In the genomic region with DNA sequence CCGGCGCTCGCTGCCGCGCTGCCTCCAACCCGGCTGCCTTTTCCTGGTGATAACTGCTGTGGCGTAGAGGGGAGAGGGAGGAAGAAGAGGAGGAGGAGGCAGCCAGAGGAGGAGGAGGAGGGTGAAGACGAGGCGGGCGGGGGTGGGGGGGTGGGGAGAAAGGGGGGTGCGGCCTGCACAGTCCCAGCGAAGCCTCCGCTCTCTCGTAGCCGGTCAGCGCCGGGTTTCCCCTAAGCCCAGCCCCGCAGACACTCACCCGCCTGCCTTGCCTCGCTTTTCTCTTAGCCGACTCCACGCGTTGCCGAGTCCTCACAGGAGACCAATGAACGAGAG, we compare ENCODE assay signal across 8 mouse cellular contexts. TPM values are rescaled to one million over a fixed set of nuclear protein-coding genes. Genes with fewer than 3 reads are reported as not detected.
DNase-seq lines count a peak whose midpoint lies in the region; ATAC-seq and TF ChIP-seq lines count a peak whose summit lies in the region.

No protein-coding gene starts in this region.

- peaks cover 5% of the 10 kb centered on the region for H3K4me1 ChIP-seq in lung, adult 2 months (ENCODE audit: control insufficient read depth, insufficient read depth, low read length)
- H3K4me1 ChIP-seq in embryonic facial prominence, embryonic 15.5 days = peaks cover 12% of the 10 kb centered on the region; the same call in 1 of the 2 replicates
- H3K4me1 ChIP-seq in limb, embryonic 12.5 days (replicated peaks) = peaks cover 13% of the 10 kb centered on the region
- peaks cover 9% of the 10 kb centered on the region; the same call in 1 of the 2 replicates for H3K4me1 ChIP-seq in neural tube, embryonic 14.5 days (ENCODE audit: control insufficient read depth, insufficient read depth, low read length)

- ATAC-seq in embryonic facial prominence, embryonic 15.5 days (ENCODE audit: insufficient number of reproducible peaks, low FRiP score, low TSS enrichment, low read depth) = peak; percentile 90
- ATAC-seq in limb, embryonic 12.5 days (ENCODE audit: insufficient number of reproducible peaks, insufficient read depth, low FRiP score, low TSS enrichment, low read depth) = peak; percentile 92
- ATAC-seq in neural tube, embryonic 14.5 days (ENCODE audit: low read depth) = peak; percentile 92

- peak overlapping the region; percentile 95 for H3K27ac ChIP-seq in embryonic facial prominence, embryonic 15.5 days (replicated peaks)
- peak overlapping the region; percentile 87 for H3K27ac ChIP-seq in limb, embryonic 12.5 days
- H3K27ac ChIP-seq in neural tube, embryonic 14.5 days (ENCODE audit: low read depth, low read length) = peak overlapping the region; percentile 86

- TF ChIP-seq POLR2A in lung, adult 2 months (IDR thresholded peaks at IDR 0.05; ENCODE audit: borderline replicate concordance, extremely low read depth, low read depth, low read length) = no peak

- peak overlapping the region; percentile 82 for H3K4me2 ChIP-seq in embryonic facial prominence, embryonic 15.5 days (replicated peaks)
- peak overlapping the region; percentile 89 for H3K4me2 ChIP-seq in limb, embryonic 12.5 days
- peak overlapping the region; percentile 80 for H3K4me2 ChIP-seq in neural tube, embryonic 14.5 days (ENCODE audit: low read depth, low read length)

- H3K27me3 ChIP-seq in embryonic facial prominence, embryonic 15.5 days = no peaks in the 10 kb centered on the region
- no peaks in the 10 kb centered on the region for H3K27me3 ChIP-seq in limb, embryonic 12.5 days
- no peaks in the 10 kb centered on the region for H3K27me3 ChIP-seq in neural tube, embryonic 14.5 days (ENCODE audit: control insufficient read depth, insufficient read depth, low read length)

- H3K4me3 ChIP-seq in lung, adult 2 months (replicated peaks; ENCODE audit: extremely low read depth, low read depth, low read length) = peak overlapping the region; percentile 97
- H3K4me3 ChIP-seq in embryonic facial prominence, embryonic 15.5 days (replicated peaks) = peak overlapping the region; percentile 64
- peak overlapping the region; percentile 78 for H3K4me3 ChIP-seq in limb, embryonic 12.5 days (replicated peaks)
- H3K4me3 ChIP-seq in neural tube, embryonic 14.5 days (ENCODE audit: low read depth, low read length) = peak overlapping the region; percentile 50

- WGBS in lung, adult 2 months = under 1% methylated on average over 22 of the region's 25 CpGs
- under 1% methylated on average over 23 of the region's 25 CpGs for WGBS in embryonic facial prominence, embryonic 15.5 days
- under 1% methylated on average over 22 of the region's 25 CpGs for WGBS in limb, embryonic 12.5 days
- WGBS in neural tube, embryonic 14.5 days = 0% methylated on average over 24 of the region's 25 CpGs

- no peaks in the 10 kb centered on the region for H3K36me3 ChIP-seq in embryonic facial prominence, embryonic 15.5 days
- H3K36me3 ChIP-seq in limb, embryonic 12.5 days = no peaks in the 10 kb centered on the region
- no peaks in the 10 kb centered on the region for H3K36me3 ChIP-seq in neural tube, embryonic 14.5 days (ENCODE audit: control insufficient read depth, insufficient read depth, low read length)

- no peak for TF ChIP-seq CTCF in lung, adult 2 months (IDR thresholded peaks at IDR 0.05; ENCODE audit: insufficient read depth, low read length)

- peak overlapping the region; percentile 66 for H3K9ac ChIP-seq in embryonic facial prominence, embryonic 15.5 days
- peak overlapping the region; percentile 85 for H3K9ac ChIP-seq in limb, embryonic 12.5 days (replicated peaks)
- peak overlapping the region; percentile 57 for H3K9ac ChIP-seq in neural tube, embryonic 14.5 days (replicated peaks; ENCODE audit: low read depth, low read length)

- DNase-seq in lung, adult 2 months = no peak
- DNase-seq in lung, postnatal 10 days = no peak
- DNase-seq in cerebellum, postnatal 14 days = no peak
- no peak for DNase-seq in gastrocnemius, postnatal 4 days (ENCODE audit: low spot score in 2 of 2)
- DNase-seq in kidney, postnatal 25 days = no peak

- no peaks in the 10 kb centered on the region for H3K9me3 ChIP-seq in embryonic facial prominence, embryonic 15.5 days (replicated peaks)
- no peaks in the 10 kb centered on the region for H3K9me3 ChIP-seq in limb, embryonic 12.5 days
- no peaks in the 10 kb centered on the region for H3K9me3 ChIP-seq in neural tube, embryonic 14.5 days (ENCODE audit: control insufficient read depth, low read length)

RNA-seq across cellular contexts. Expression of a gene that starts 0.3 kb away (rescaled TPM):
- polyA plus RNA-seq in lung, adult 2 months (2012; rRNA removed) = 8.7 and 8.9 TPM in 2 replicates
- 29.3 and 29.7 TPM in 2 replicates for polyA plus RNA-seq in embryonic facial prominence, embryonic 15.5 days (2015; fragmentation: Nextera tagmentation; extraction: Ambion mirVana)
- polyA plus RNA-seq in limb, embryonic 12.5 days (2016; fragmentation: Nextera tagmentation; extraction: Ambion mirVana) = 26.6 and 29.1 TPM in 2 replicates
- 38.0 and 41.9 TPM in 2 replicates for polyA plus RNA-seq in neural tube, embryonic 14.5 days (2014; fragmentation: Nextera tagmentation; extraction: Ambion mirVana)
- total RNA-seq in gastrocnemius, postnatal 4 days (2021) = 10 to 100 TPM; 26.0 to 28.7 TPM

RNA-seq across cellular contexts. Expression of a gene that starts 44.0 kb away (rescaled TPM):
- polyA plus RNA-seq in lung, adult 2 months (2012; rRNA removed) = 7.8 and 11.7 TPM in 2 replicates
- 28.0 and 29.0 TPM in 2 replicates for polyA plus RNA-seq in embryonic facial prominence, embryonic 15.5 days (2015; fragmentation: Nextera tagmentation; extraction: Ambion mirVana)
- 47.3 and 51.3 TPM in 2 replicates for polyA plus RNA-seq in limb, embryonic 12.5 days (2016; fragmentation: Nextera tagmentation; extraction: Ambion mirVana)
- polyA plus RNA-seq in neural tube, embryonic 14.5 days (2014; fragmentation: Nextera tagmentation; extraction: Ambion mirVana) = 30.6 and 31.4 TPM in 2 replicates
- total RNA-seq in gastrocnemius, postnatal 4 days (2021) = 10 to 100 TPM; 28.2 to 32.2 TPM
